ENCODE assay signal across 13 mouse cellular contexts in the genomic region with DNA sequence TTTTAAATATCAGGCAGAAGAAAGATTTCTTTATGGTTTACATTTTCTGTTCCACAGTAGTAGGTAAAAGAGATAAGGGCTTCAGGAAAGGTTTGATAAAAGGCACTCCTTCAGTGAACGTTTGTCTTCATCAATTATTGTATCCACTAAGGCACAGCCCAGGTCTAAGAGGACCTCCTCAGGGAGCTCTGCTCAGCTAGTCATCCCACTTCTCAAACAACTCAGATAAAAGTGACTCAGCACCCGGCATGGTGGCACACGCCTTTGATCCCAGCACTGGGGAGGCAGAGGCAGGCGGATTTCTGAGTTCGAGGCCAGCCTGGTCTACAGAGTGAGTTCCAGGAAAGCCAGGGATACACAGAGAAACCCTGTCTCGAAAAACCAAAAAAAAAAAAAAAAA. TPM values are rescaled to one million over a fixed set of nuclear protein-coding genes. Genes with fewer than 3 reads are reported as not detected.
DNase-seq lines count a peak whose midpoint lies in the region; ATAC-seq lines count a peak whose summit lies in the region.
"Not testable (repeated sequence)": the region's sequence is repeated elsewhere in the genome, so short reads cannot be mapped to it uniquely, and the experiment has no call there.
"Had no signal": no experiment of that assay in that cellular context is flagged by ENCODE, and none has a peak within 500 bp of the region (broad histone marks: within the 10 kb centered on the region; RNA-seq: fewer than 3 reads in every experiment).

No protein-coding gene starts in this region.

- not testable (repeated sequence) for H3K9ac ChIP-seq in heart, embryonic 12.5 days; liver, embryonic 13.5 days; liver, embryonic 15.5 days

- H3K9me3 ChIP-seq in erythroblast, embryonic 14.5 days (ENCODE audit: control insufficient read depth, low read length); heart, embryonic 12.5 days (replicated peaks); liver, embryonic 13.5 days (replicated peaks); liver, embryonic 15.5 days (replicated peaks): not testable (repeated sequence)

- DNase-seq in liver: peak; percentile 30
- peak; percentile 14 for DNase-seq in liver, embryonic 13.5 days

- H3K36me3 ChIP-seq in erythroblast, embryonic 14.5 days (ENCODE audit: control insufficient read depth); heart, embryonic 12.5 days; liver, embryonic 13.5 days; liver, embryonic 15.5 days (replicated peaks): not testable (repeated sequence)

- H3K4me3 ChIP-seq in erythroblast, embryonic 14.5 days (replicated peaks): peak overlapping the region; percentile 20
- not testable (repeated sequence) for H3K4me3 ChIP-seq in heart, embryonic 12.5 days; liver, embryonic 13.5 days (replicated peaks); liver, embryonic 15.5 days (replicated peaks)

- WGBS in heart, embryonic 12.5 days: 70% methylated on average over 6 of the region's 6 CpGs
- WGBS in liver, embryonic 13.5 days (ENCODE audit: insufficient replicate concordance): 53% methylated on average over 6 of the region's 6 CpGs
- 58% methylated on average over 6 of the region's 6 CpGs for WGBS in liver, embryonic 15.5 days (ENCODE audit: insufficient replicate concordance)

- H3K4me1 ChIP-seq in erythroblast, embryonic 14.5 days (ENCODE audit: control insufficient read depth): peaks cover 31% of the 10 kb centered on the region
- not testable (repeated sequence) for H3K4me1 ChIP-seq in heart, embryonic 12.5 days (replicated peaks); liver, embryonic 13.5 days (replicated peaks); liver, embryonic 15.5 days (replicated peaks)

- H3K27me3 ChIP-seq in erythroblast, embryonic 14.5 days (ENCODE audit: control insufficient read depth); heart, embryonic 12.5 days (replicated peaks); liver, embryonic 13.5 days; liver, embryonic 15.5 days: not testable (repeated sequence)

- not testable (repeated sequence) for H3K27ac ChIP-seq in heart, embryonic 12.5 days (ENCODE audit: poor library complexity, severe bottlenecking); liver, embryonic 13.5 days; liver, embryonic 15.5 days (replicated peaks)

- H3K4me2 ChIP-seq in heart, embryonic 12.5 days; liver, embryonic 13.5 days; liver, embryonic 15.5 days: not testable (repeated sequence)

- peak; percentile 88 for ATAC-seq in heart, embryonic 12.5 days (ENCODE audit: insufficient number of reproducible peaks, low FRiP score)
- ATAC-seq in liver, embryonic 13.5 days (ENCODE audit: low read depth): peak; percentile 82
- ATAC-seq in liver, embryonic 15.5 days (ENCODE audit: insufficient read depth): peak; percentile 70

RNA-seq across cellular contexts. Expression of a gene that starts 1.6 kb away (rescaled TPM):
- polyA plus RNA-seq in erythroblast, embryonic 14.5 days (2012): 0.33 and 0.63 TPM in 2 replicates
- 135 and 143 TPM in 2 replicates for polyA plus RNA-seq in heart, embryonic 12.5 days (2016; fragmentation: Nextera tagmentation; extraction: Ambion mirVana)
- 15.0 and 15.5 TPM in 2 replicates for polyA plus RNA-seq in liver, embryonic 13.5 days (2015; fragmentation: Nextera tagmentation; extraction: Ambion mirVana)
- polyA plus RNA-seq in liver, embryonic 15.5 days (2015; fragmentation: Nextera tagmentation; extraction: Ambion mirVana): 4.4 and 6.2 TPM in 2 replicates
- polyA plus RNA-seq: C2C12; cerebellum, adult 2 months; cortical plate, adult 2 months had no signal

RNA-seq across cellular contexts. Expression of a gene that starts 46.9 kb away (rescaled TPM):
- 0.10 and 0.15 TPM in 2 replicates for polyA plus RNA-seq in erythroblast, embryonic 14.5 days (2012)
- polyA plus RNA-seq in heart, embryonic 12.5 days (2016; fragmentation: Nextera tagmentation; extraction: Ambion mirVana): 1.8 and 2.1 TPM in 2 replicates
- 14.1 and 16.8 TPM in 2 replicates for polyA plus RNA-seq in liver, embryonic 13.5 days (2015; fragmentation: Nextera tagmentation; extraction: Ambion mirVana)
- 25.6 and 31.3 TPM in 2 replicates for polyA plus RNA-seq in liver, embryonic 15.5 days (2015; fragmentation: Nextera tagmentation; extraction: Ambion mirVana)
- polyA plus RNA-seq: C2C12; cerebellum, adult 2 months; cortical plate, adult 2 months; embryonic facial prominence, embryonic 14.5 days; forebrain, embryonic 14.5 days; forebrain, embryonic 16.5 days had no signal

RNA-seq across cellular contexts. Expression of a gene that starts 49.7 kb away (rescaled TPM):
- polyA plus RNA-seq in erythroblast, embryonic 14.5 days (2012): not detected in 2 replicates
- not detected in 2 replicates for polyA plus RNA-seq in heart, embryonic 12.5 days (2016; fragmentation: Nextera tagmentation; extraction: Ambion mirVana)
- 0.54 and 1.3 TPM in 2 replicates for polyA plus RNA-seq in liver, embryonic 13.5 days (2015; fragmentation: Nextera tagmentation; extraction: Ambion mirVana)
- polyA plus RNA-seq in liver, embryonic 15.5 days (2015; fragmentation: Nextera tagmentation; extraction: Ambion mirVana): 7.8 and 14.3 TPM in 2 replicates
- polyA plus RNA-seq: brain, embryonic 14.5 days; C2C12; cerebellum, adult 2 months; cortical plate, adult 2 months; embryonic facial prominence, embryonic 14.5 days; forebrain, embryonic 10.5 days had no signal
